ENCODE assay signal across 10 mouse cellular contexts in the genomic region with DNA sequence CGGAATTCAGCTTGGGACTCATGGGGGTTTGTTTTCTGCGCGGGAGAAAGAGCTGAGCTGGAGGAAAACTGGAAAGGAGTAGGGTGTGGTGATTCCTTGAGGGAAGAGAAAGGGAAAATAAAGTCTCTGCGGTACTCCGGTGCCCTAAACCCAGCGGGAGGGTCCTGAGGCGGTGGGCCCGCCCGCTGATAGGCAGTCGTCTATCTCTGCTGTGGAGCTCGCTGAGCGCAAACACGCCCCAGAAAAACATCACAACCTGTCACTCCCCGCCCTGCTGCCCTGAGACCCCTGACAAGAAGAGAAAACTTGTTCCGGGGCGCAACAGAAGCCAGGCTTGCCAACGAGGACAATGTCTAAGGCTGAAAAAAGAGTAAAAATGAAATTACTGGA. TPM values are rescaled to one million over a fixed set of nuclear protein-coding genes. Genes with fewer than 3 reads are reported as not detected.
A peak's percentile ranks its signal among the peaks of the same experiment; 100 is the strongest.
DNase-seq lines count a peak whose midpoint lies in the region; ATAC-seq and TF ChIP-seq lines count a peak whose summit lies in the region.
"Had no signal": no experiment of that assay in that cellular context is flagged by ENCODE, and none has a peak within 500 bp of the region (broad histone marks: within the 10 kb centered on the region; RNA-seq: fewer than 3 reads in every experiment).

No protein-coding gene starts in this region.

- peak overlapping the region; percentile 79 for H3K9ac ChIP-seq in neural tube, embryonic 11.5 days (ENCODE audit: low read length)
- no peak overlapping the region for H3K9ac ChIP-seq in intestine, postnatal 0 days (ENCODE audit: low read depth, low read length)
- peak overlapping the region; percentile 78 for H3K9ac ChIP-seq in neural tube, embryonic 15.5 days (replicated peaks)

- no peak for ATAC-seq in neural tube, embryonic 11.5 days (ENCODE audit: insufficient read depth, low FRiP score, low TSS enrichment)
- ATAC-seq in intestine, postnatal 0 days: no peak
- peak; percentile 57 for ATAC-seq in neural tube, embryonic 15.5 days (ENCODE audit: low FRiP score)

- TF ChIP-seq CTCF in gastrocnemius, adult 2 months (IDR thresholded peaks at IDR 0.05): no peak
- no peak for TF ChIP-seq CTCF in intestine, postnatal 0 days (IDR thresholded peaks at IDR 0.05; ENCODE audit: low read depth)

- no peaks in the 10 kb centered on the region for H3K36me3 ChIP-seq in neural tube, embryonic 11.5 days (ENCODE audit: control insufficient read depth, insufficient read depth, low read length)
- no peaks in the 10 kb centered on the region for H3K36me3 ChIP-seq in intestine, postnatal 0 days (ENCODE audit: control insufficient read depth, insufficient read depth)
- no peaks in the 10 kb centered on the region for H3K36me3 ChIP-seq in neural tube, embryonic 15.5 days

- H3K27ac ChIP-seq in gastrocnemius, adult 2 months: no peak overlapping the region
- no peak overlapping the region for H3K27ac ChIP-seq in neural tube, embryonic 11.5 days (ENCODE audit: low read depth, low read length)
- no peak overlapping the region for H3K27ac ChIP-seq in intestine, postnatal 0 days (ENCODE audit: low read depth, low read length)
- H3K27ac ChIP-seq in neural tube, embryonic 15.5 days (replicated peaks): peak overlapping the region; percentile 84

- H3K9me3 ChIP-seq in neural tube, embryonic 11.5 days (ENCODE audit: control insufficient read depth, low read length): no peaks in the 10 kb centered on the region
- H3K9me3 ChIP-seq in intestine, postnatal 0 days (ENCODE audit: control insufficient read depth): no peaks in the 10 kb centered on the region
- no peaks in the 10 kb centered on the region for H3K9me3 ChIP-seq in neural tube, embryonic 15.5 days (replicated peaks)

- peaks cover 8% of the 10 kb centered on the region; the same call in 1 of the 2 replicates for H3K4me1 ChIP-seq in neural tube, embryonic 11.5 days (ENCODE audit: control insufficient read depth, insufficient read depth, low read length)
- no peaks in the 10 kb centered on the region for H3K4me1 ChIP-seq in intestine, postnatal 0 days (replicated peaks; ENCODE audit: control insufficient read depth, insufficient read depth, low read length)
- peaks cover 16% of the 10 kb centered on the region for H3K4me1 ChIP-seq in neural tube, embryonic 15.5 days

- H3K4me2 ChIP-seq in neural tube, embryonic 11.5 days (ENCODE audit: low read depth): peak overlapping the region; percentile 93
- peak overlapping the region; percentile 77 for H3K4me2 ChIP-seq in intestine, postnatal 0 days (replicated peaks; ENCODE audit: low read depth)
- H3K4me2 ChIP-seq in neural tube, embryonic 15.5 days: peak overlapping the region; percentile 81

- peak overlapping the region; percentile 78 for H3K4me3 ChIP-seq in gastrocnemius, adult 2 months
- H3K4me3 ChIP-seq in neural tube, embryonic 11.5 days (ENCODE audit: low read depth, low read length): peak overlapping the region; percentile 79
- H3K4me3 ChIP-seq in intestine, postnatal 0 days (ENCODE audit: low read depth, low read length): peak overlapping the region; percentile 53
- H3K4me3 ChIP-seq in neural tube, embryonic 15.5 days (replicated peaks): peak overlapping the region; percentile 79

- WGBS in neural tube, embryonic 11.5 days: 1% methylated on average over 17 of the region's 17 CpGs
- WGBS in intestine, postnatal 0 days: 1% methylated on average over 17 of the region's 17 CpGs
- under 1% methylated on average over 17 of the region's 17 CpGs for WGBS in neural tube, embryonic 15.5 days

- intact Hi-C loops in gastrocnemius, adult 2 months (cut with DNase I): no loop called here

- DNase-seq in gastrocnemius, adult 2 months: no peak
- no peak for DNase-seq in gastrocnemius, postnatal 25 days
- DNase-seq in neural tube, embryonic 11.5 days (ENCODE audit: low spot score): no peak
- DNase-seq in neural tube, embryonic 10.5 days (ENCODE audit: extremely low spot score, low spot score): no peak
- no peak for DNase-seq in T-cell, adult 2 months (ENCODE audit: low spot score)
- no peak for DNase-seq in cerebellum, adult 8-10 months

- 0 out of 2 replicates have a peak, but pooled peaks cover 2% of the 10 kb centered on the region for H3K27me3 ChIP-seq in neural tube, embryonic 11.5 days (ENCODE audit: control insufficient read depth, insufficient read depth, low read length)
- peaks cover 26% of the 10 kb centered on the region for H3K27me3 ChIP-seq in intestine, postnatal 0 days (replicated peaks; ENCODE audit: control insufficient read depth, insufficient read depth, low read length)
- H3K27me3 ChIP-seq in neural tube, embryonic 15.5 days (replicated peaks): no peaks in the 10 kb centered on the region

RNA-seq across cellular contexts. Expression of gene Rtn1, which starts 1.1 kb away (rescaled TPM):
- 1 to 10 TPM; 1.3 to 2.3 TPM for total RNA-seq in gastrocnemius, adult 2 months (2021)
- total RNA-seq in gastrocnemius, postnatal 25 days (2021): 1 to 10 TPM in 1 of 2 experiments, under 1 TPM in 1; 0.87 to 1.6 TPM
- polyA plus RNA-seq in neural tube, embryonic 11.5 days (2014; fragmentation: Nextera tagmentation; extraction: Ambion mirVana): 446 and 504 TPM in 2 replicates
- polyA plus RNA-seq in intestine, postnatal 0 days (2015; fragmentation: Nextera tagmentation; extraction: Ambion mirVana): 55.0 and 57.3 TPM in 2 replicates
- 2,686 and 3,326 TPM in 2 replicates for polyA plus RNA-seq in neural tube, embryonic 15.5 days (2015; fragmentation: Nextera tagmentation; extraction: Ambion mirVana)
- polyA plus RNA-seq: C2C12 had no signal

RNA-seq across cellular contexts. Expression of gene Lrrc9, which starts 34.0 kb away (rescaled TPM):
- total RNA-seq in gastrocnemius, adult 2 months (2021): under 1 TPM in 1 of 2 experiments, not detected in 1; 0.10 TPM
- total RNA-seq in gastrocnemius, postnatal 25 days (2021): under 1 TPM in 1 of 2 experiments, not detected in 1; 0.13 TPM
- polyA plus RNA-seq in neural tube, embryonic 11.5 days (2014; fragmentation: Nextera tagmentation; extraction: Ambion mirVana): 2.7 TPM in 2 replicates
- polyA plus RNA-seq in intestine, postnatal 0 days (2015; fragmentation: Nextera tagmentation; extraction: Ambion mirVana): 0.05 and 0.14 TPM in 2 replicates
- polyA plus RNA-seq in neural tube, embryonic 15.5 days (2015; fragmentation: Nextera tagmentation; extraction: Ambion mirVana): 3.6 and 3.7 TPM in 2 replicates
- polyA plus RNA-seq: C2C12; erythroblast, embryonic 14.5 days had no signal
